Mouse (Mus musculus) heart, adult 11 months (tissue): ENCODE results near the gene Rhbdd2.
"Not testable (repeated sequence)": the region's sequence is repeated elsewhere in the genome, so short reads cannot be mapped to it uniquely, and the experiment has no call there.

ENCODE experiments used
- DNase-seq: peaks from one replicate; pipeline ENCODE4 v3.0.0; 2022

Rhbdd2 gene

GRCm38 (mm10) chr5:135632117-135632796, at the start of gene Rhbdd2:
Rhbdd2 (plus strand) TSS chr5:135632618.
- peak; percentile 100 for DNase-seq

- DNase-seq: peak; percentile 80
These were observed 46.7 kb upstream of the Rhbdd2 start for GRCm38 (mm10) chr5:135585691-135586090.

GRCm38 (mm10) chr5:135587764-135588163, 44.7 kb upstream of the Rhbdd2 start:
- peak; percentile 46 for DNase-seq

DNA sequence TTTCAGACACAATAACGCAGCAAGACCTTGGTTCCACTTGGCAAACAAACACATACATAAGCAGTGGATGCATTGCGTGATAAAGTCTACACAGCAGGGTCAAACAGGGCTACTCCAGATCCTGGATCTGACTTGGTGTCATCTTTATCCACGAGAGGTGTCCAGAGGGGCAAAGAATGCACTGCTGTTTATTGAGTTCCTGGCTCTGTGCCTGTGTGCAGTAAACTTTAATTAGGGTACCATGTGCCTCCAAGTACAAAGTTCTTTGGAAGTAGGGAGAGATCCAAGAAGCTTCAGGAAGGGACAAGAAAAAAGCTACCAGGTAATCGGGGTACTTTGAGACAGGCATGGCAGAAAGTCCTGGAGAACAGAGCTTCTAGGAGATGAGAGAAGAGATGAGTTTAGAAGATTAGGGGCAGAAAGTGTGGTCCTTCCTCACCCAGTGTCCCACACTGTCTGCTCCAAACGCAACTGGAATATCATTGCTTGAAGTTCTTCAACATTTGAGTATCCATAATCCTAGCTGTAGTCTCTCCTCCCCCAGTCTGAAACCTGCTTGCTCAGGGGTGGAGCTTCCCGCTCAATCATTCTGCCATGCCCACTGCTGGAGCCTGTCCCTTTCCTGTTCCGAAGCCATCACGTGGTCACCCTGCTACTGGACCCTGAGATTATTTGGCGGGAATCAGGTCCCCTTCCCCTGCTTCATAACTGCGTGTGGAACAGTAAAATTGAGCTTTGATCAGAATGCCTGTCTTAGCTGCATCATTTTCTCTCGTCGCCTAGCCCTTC, 42.2 kb upstream of the Rhbdd2 start:
- peak; percentile 75 for DNase-seq

- not testable (repeated sequence) for DNase-seq
These were observed 27.8 kb upstream of the Rhbdd2 start for GRCm38 (mm10) chr5:135604643-135605042.

- not testable (repeated sequence) for DNase-seq
These were observed 25.7 kb upstream of the Rhbdd2 start for GRCm38 (mm10) chr5:135606717-135607116.

DNA sequence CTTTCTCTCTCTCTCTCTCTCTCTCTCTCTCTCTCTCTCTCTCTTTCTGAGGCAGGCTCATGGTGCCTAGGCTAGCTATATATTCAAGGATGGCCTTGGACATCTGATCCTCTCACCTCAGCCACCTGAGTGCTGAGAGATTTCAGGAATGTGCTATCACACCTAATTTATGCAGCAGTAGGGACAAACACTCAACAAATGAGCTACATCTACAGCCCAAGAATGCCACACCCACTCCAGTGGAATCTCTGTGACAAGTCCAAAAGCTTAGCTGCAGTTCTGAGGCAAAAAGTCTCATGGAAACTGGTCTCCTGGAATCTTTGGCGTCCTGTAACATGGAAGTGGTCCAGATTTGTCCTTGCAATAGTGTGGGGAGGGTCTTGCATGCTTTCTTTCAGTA, 24.8 kb upstream of the Rhbdd2 start:
- DNase-seq: peak; percentile 41

- peak; percentile 70 for DNase-seq
These were observed 22.6 kb upstream of the Rhbdd2 start for GRCm38 (mm10) chr5:135609794-135610193.

DNA sequence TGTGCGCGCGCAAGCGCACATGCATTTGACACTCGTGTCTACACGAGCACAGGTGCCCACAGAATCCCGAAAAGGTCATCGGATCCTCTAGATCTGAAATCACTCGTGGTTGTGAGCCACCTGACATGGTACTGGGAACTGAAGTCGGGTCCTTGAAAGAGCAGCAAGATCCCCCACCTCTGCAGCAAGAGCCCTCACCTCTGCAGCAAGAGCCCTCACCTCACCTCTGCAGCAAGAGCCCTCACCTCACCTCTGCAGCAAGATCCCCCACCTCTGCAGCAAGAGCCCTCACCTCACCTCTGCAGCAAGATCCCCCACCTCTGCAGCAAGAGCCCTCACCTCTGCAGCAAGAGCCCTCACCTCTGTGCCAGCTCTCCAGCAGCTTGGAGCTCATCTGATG, 12.7 kb upstream of the Rhbdd2 start:
- peak; percentile 71 for DNase-seq

- DNase-seq: peak; percentile 73
These were observed 11.9 kb upstream of the Rhbdd2 start for GRCm38 (mm10) chr5:135620526-135620925.

GRCm38 (mm10) chr5:135621725-135622124, 10.7 kb upstream of the Rhbdd2 start:
- peak; percentile 88 for DNase-seq

DNA sequence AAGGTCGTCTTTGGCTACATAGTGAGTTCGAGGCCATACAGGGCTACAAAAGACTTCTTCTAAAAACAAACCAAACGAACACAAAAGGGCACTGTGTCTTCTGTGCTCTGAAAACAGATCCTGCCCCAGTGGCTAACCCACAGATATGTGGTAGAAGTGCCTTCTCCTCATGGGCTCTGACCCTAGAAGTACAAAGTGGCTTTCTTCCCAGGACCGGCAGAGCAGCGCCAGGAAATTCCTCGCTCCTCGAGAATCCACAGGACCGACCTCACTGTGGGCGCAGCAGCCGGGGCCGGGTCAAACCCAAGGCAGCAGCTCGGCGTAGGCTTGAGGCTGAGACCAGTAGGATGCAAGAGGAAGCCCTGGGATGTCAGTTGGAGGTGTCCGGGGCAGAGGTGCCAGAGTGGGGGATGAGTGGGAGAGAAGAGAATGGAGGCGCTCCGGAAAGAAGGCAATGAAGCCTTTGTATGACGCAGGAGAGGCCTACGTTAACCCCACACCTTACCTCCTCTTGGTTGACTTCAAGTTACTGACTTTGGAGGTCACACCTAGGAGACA, 9.3 kb upstream of the Rhbdd2 start:
- DNase-seq: peak; percentile 90

DNA sequence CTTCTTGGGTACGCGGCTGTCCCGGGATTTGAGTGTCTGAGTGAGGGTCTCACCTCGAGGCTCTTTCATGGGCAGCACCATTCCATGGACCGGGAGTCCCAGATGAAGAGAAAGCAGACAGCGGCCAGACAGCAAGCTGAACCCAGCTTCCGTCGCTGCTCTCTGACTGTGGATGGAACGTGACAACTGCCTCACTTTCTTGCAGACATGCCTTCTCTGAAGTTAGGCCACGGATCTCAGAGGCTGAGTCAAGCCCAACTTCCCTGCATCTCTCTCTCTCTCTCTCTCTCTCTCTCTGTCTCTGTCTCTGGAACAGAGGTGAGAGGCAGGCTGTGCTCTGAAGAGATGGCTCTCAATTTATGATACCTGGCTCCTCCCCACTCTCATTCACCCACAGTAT, 3.5 kb upstream of the Rhbdd2 start:
- DNase-seq: no peak

- no peak for DNase-seq
These were observed 3.0 kb upstream of the Rhbdd2 start for GRCm38 (mm10) chr5:135629401-135629800.

GRCm38 (mm10) chr5:135630598-135630997, 1.8 kb upstream of the Rhbdd2 start:
- no peak for DNase-seq

DNA sequence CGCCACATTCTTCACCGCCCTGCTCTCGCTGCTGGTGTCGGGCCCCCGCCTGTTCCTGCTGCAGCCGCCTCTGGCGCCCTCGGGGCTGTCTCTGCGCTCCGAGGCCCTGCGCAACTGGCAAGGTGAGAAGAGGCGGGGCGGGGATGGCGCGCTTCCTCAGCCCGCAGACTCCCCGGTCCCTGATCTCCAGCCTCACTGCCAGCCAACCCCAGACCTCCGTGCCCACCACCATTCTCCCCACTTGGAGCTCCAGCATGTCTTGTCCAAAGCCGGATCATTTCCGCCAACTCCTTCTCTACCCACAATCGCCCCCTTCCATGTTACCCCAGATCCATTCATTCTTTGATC, 353 bp downstream of the Rhbdd2 start:
- no peak for DNase-seq

GRCm38 (mm10) chr5:135639760-135640458, 7.5 kb downstream of the Rhbdd2 start:
- DNase-seq: no peak

DNA sequence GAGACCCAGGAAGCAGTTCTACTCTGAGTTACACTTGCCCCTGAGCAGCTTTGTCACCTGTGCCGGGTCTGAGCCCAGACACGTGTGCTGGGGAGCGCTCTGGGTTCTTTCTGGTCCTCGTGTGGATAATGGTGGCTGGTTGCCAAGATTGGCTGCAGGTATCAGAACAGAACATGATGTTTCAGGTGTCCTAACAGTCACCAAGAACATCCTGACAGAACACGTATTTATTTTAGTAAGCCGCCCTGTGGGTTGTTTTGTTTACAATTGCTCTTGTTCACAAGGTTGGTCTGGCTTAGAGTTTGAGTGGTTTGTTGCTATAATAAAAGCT, 8.0 kb downstream of the Rhbdd2 start:
- peak; percentile 85 for DNase-seq

DNA sequence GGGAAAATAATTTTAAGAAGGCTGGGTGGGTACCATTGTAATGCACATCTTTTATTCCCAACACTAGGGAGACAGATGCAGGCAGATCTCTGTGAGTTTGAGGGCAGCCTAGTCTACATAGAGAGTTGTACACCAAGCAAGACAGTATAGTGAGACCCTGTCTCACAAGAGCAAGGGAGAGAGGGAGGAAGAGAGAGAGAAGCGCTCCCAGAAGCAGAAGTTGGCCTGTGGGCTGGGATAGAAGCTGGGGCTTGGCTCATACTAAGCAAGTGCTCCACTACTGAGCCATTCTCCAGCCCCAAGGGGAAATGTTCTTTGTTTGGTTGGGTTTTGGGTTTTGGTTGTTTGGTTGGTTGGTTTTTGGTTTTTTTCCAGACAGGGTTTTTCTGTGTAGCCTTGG, 8.6 kb downstream of the Rhbdd2 start:
- DNase-seq: peak; percentile 56

DNA sequence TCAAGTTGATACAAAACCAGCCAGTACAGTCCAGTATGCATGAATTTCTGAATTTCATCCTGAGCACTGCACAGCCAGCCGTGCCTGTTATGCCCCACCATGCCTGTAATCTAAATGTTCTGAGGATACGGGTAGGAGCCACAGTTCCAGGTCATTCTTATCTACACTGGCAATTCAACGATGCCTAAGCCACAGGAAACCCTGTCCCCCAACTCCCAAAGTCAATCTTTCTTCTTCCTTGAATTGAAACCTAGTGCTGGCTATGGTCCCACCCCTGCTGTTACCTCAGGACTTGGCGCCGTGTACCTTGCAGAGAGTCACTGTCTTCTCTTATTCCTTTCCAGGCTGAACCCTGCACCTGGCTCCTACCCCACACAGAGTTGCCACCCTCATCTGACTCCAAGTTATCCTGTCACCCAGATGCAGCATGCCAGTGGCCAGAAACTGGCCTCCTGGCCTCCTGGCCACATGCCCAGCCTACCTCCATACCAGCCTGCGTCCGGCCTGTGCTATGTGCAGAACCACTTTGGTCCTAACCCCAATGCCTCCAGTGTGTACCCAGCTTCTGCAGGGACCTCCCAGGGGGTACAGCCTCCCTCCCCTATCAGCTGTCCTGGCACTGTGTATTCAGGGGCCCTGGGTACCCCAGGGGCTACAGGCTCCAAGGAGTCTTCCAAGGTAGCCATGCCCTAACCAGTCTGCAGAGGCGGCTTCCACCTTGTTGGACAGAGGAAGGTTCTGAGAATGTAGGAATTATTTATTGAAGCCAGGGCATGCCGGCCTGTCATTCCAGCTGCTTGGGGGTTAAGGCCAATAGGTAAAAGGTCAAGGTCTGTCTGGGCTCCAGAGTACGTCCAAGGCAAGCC, 10.5 kb downstream of the Rhbdd2 start:
- peak; percentile 86 for DNase-seq

DNA sequence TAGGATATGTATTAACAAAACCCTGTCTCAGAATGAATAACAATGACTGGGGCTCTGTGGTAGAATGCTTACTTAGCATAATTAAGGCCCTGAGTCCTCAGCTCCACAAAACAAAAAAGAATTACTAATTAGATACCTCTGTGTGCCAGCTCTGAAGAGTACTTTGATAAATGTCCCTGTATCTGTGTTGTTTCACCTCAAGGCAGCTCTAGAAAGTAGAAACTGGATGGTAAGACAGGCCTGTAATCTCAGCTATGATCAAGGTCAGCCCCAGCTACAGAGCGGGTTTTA, 11.1 kb downstream of the Rhbdd2 start:
- no peak for DNase-seq

GRCm38 (mm10) chr5:135643869-135644268, 11.5 kb downstream of the Rhbdd2 start:
- DNase-seq: peak; percentile 80

DNA sequence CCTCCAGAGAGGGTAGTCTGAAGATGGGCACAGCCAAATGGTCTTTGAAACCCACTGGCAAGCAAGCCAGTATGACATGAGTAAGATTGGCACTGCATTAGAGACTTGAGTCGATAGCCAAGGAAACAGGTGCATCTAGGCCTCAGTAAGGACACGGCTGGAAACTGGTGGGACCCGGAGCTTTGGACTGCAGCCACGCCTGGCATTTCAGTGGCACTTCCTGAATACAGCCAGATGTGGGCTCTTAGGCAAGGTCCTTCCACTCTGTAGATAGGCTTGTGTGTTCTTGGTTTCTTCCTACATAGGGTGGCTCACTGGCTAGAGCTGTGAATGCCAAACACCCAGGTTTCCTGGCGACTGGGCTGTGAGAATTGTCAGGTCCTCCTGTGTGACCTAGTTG, 12.9 kb downstream of the Rhbdd2 start:
- no peak for DNase-seq
